Mouse (Mus musculus): Measurements from ENCODE around the gene Mical3. TPM values are rescaled to one million over a fixed set of nuclear protein-coding genes. Genes with fewer than 3 reads are reported as not detected.
A peak's percentile ranks its signal among the peaks of the same experiment; 100 is the strongest.

The Mical3 gene
- total RNA-seq, 2 experiments from 2014 or later = 114 to 124 TPM

DNA sequence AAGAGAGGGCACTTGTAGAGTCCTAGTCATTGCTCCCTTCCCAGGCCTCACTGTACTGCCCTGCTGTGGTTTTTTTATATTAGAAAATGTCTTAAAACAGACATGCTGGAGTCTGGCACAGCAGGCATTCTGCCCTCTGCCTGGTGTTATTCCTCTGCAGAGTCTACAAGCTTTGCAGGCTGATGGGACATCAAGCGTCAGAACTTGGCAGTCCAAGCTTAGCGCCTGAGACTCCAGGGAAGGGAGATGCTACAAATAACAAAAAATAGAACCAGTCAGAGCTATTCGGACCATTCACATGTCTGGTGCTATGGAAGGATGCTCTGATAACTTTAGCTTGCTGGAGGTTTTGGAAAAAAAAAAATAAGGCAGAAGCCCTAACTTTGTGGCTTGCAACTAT is 144.6 kb downstream of the Mical3 start:
- DNase-seq = no peak
- intact Hi-C loops (cut with DNase I) = no loop called here

DNA sequence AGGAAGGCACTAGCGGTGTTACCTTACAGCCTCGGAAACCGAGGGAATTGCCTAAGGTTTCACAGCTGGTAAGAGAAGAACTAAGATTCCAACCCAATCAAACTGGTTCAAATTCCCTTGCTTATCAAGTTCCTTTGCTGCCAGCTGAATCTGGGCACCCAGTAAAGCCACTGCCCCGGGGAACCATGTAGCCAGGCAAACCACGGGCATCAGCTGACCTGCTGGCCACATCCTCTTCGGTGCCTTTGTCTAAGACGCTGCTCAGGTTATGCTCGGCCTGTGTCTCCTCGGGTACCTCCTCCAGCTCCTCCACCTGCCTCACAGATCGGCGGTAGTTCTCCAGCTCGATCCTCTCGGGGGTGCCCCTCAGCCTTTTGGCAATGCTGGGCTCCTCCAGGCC is 148.5 kb downstream of the Mical3 start:
- no peak for DNase-seq
- intact Hi-C loops (cut with DNase I) = no loop called here

DNA sequence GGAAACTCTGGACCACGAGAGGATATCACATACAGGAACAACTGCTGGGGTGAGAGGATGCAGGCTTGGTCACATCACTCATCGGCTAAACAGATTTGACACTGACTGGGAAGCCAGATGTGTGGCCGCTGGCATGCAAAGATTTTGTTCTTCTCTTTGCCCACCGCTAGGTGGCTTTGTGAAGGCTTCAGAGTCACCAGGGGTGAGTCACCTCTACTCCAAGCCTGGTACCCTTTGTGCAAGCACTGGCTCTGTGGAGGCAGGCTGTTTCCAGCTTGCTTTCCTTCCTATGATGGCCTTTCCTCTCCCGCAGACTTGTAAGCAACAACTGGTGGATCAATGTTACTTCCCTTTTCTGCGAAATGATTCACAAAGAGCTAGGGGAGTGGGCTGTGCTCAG is 149.3 kb downstream of the Mical3 start:
- DNase-seq = peak in 1 of 2 experiments; percentile 35
- intact Hi-C loops (cut with DNase I) = no loop called here

GRCm38 (mm10) chr6:120978019-120978621 is 152.7 kb downstream of the Mical3 start:
- intact Hi-C loops (cut with DNase I) = no loop called here
- no peak for DNase-seq

GRCm38 (mm10) chr6:120976991-120977390 is 153.8 kb downstream of the Mical3 start:
- peak in 1 of 2 experiments; percentile 25 for DNase-seq
- intact Hi-C loops (cut with DNase I) = no loop called here

DNA sequence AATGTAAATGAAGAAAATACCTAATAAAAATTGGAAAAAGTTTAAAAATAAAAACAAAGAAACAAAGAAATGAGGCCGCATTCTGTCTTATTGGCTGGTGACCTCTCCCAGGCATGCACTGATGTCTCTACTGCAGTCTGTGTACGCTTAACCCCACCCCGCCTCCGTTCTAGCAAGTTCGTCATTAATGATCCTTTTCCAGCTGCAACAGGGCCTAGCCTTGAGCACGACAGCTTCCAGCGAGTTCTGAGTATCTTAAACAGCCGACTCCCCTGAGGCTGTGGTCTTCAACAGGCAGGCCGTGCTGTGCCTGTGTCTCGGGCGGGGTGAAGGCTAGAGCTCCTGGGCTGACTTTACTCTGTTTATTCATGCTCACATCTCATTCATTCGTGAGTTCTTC is 154.7 kb downstream of the Mical3 start:
- intact Hi-C loops (cut with DNase I) = no loop called here
- DNase-seq = no peak

GRCm38 (mm10) chr6:120971797-120972590 is 158.8 kb downstream of the Mical3 start:
- peak; percentile 83 to 87 for DNase-seq
- intact Hi-C loops (cut with DNase I) = loop anchor here (1.0 to 5.0 kb wide), 3 partner anchors 40 to 206 kb away; partner anchors contain the start of gene Mical3

DNA sequence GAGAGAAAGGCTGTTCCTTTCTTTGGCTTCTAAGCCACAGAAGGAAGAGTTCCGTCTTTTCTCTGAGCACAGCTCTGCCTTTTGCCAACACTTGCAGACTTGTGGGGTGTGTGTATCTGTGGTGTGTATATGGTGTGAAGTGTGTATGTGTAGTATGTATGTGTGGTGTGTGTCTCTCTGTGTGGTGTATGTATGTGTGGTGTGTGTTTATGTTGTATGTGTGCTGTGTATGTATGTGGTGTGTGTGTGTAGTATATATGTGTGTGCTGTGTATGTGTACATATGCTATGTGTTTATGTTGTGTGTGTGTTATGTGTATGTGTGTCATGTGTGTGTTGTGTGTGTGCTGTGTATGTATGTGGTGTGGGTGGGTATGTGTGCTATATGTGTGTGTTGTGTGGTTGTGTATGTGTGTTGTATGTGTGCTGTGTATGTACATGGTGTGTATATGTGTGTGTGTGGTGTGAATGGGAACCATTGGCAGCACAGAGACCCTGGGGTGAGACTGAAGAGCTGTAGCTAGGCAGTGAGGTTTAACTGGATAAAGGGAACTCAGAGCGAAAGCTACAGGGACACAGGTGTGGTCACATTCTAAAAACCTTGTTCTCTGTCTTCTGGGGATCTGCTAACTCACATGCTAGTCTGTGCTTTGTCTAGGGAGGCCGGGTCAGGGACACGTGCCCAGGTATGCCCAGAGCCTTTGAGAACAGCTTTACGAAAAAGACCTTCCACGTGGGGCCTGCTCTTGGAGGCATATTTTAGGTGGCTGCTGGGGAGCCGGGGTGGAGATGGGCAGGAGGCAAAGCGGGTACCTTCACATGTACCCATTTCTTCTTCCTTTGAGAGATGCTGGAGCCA is 159.6 kb downstream of the Mical3 start:
- no peak for DNase-seq
- intact Hi-C loops (cut with DNase I) = loop anchor here (1.0 to 5.0 kb wide), 3 partner anchors 41 to 207 kb away; partner anchors contain the start of gene Mical3

DNA sequence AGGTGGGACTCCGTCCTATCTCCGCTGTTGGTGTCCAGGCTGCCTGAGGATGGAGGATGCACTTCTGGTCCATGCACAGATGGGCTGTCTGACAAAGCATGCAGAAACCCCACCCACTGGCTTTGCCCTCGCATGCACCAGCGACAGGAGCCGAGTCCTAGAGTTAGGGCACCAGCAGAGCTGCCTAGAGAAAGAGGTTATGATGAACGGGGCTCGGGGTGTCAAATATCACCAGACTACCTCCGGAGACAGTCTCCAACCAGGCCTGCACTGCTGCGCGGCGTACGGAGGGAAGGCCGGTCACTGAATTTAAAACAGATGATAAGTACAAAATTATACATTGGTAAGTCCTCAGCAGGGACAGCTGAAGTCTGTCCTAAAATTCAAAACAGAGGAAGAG is 165.0 kb downstream of the Mical3 start:
- no peak for DNase-seq
- intact Hi-C loops (cut with DNase I) = no loop called here

GRCm38 (mm10) chr6:120964179-120964578 is 166.6 kb downstream of the Mical3 start:
- DNase-seq = no peak
- intact Hi-C loops (cut with DNase I) = no loop called here

- intact Hi-C loops (cut with DNase I) = no loop called here
- DNase-seq = no peak
Observed at GRCm38 (mm10) chr6:120960338-120961030, 170.3 kb downstream of the Mical3 start.

DNA sequence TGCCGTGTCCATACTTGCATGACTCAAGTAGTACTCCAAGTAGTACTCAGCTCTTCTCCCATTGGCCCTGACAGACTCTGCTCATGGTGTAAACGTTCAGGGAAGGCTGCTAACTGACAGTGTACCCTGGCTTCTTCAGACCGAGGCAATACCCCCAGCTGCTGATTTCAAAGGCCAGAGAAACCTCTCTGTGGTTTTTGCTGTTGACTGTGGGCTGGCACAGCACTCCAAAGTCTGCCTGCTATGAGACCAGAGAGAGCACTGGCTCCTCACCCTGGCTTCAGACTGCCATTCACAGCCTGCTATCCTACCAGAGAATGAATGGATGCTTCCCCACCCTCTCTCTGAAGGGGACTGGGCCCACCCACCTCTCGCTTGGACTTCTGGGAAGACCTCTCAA is 173.5 kb downstream of the Mical3 start:
- intact Hi-C loops (cut with DNase I) = no loop called here
- no peak for DNase-seq

DNA sequence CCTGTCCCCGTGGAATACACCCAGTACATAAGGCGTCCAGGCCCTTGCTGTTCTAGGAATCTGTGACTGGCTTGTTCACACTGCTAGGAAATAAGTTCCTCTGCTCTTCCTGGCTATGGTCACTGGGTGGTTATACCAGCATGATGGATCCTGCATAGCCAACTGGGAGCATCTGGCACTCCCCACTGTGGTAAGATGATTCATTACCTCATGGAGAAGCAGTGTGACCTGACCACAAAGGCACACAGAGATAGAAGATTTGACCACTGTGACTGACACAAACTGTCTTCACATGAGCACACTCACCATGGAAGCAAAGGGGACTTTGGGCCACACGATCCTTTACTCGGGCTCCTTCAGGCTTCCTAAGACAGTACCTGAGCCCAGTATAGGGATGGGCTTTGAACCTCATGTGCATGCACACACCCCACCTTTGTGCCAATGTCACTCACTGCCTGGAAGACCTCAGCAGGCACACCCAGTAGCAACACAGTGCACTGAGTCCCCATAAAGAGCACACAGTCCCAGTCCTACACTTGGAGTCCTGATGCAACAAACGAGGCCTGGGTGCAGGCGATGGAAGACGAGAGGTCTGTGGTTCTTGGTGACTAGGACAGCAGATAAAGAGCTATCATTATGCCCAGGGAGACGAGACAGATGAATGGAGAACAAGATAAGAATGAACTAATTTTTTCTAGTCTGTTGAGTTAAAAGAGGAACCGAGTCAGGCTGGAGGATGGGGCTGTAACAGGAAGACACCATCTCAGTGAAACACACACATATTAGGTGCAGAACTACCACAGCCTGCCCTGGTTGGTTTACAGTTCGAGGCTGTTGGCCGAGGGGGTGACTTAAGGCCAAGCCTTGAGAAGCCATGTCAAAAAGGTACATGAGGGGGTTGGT is 174.3 kb downstream of the Mical3 start:
- no peak for DNase-seq
- intact Hi-C loops (cut with DNase I) = no loop called here

DNA sequence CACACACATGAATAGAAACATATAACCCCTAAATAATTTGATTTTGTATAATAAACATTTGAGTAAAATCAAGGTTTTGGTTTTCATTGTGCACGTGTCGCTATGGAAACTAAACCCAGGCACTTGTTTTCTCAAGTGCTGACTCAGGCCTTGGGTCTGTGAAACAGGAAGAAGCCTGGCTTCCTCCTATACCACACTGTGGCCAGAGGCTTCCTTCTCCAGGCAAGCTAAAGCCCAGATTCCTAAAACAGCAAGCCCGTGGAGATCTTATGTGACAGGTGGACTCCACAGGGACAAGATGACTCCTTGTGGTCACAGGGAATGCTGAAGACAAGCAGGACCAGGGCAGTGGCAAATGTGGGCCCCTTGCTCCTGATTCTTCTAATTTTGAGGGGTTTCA is 175.6 kb downstream of the Mical3 start:
- intact Hi-C loops (cut with DNase I) = no loop called here
- DNase-seq = no peak

GRCm38 (mm10) chr6:120954241-120954640 is 176.6 kb downstream of the Mical3 start:
- intact Hi-C loops (cut with DNase I) = no loop called here
- DNase-seq = no peak

GRCm38 (mm10) chr6:120952475-120952874 is 178.3 kb downstream of the Mical3 start:
- DNase-seq = no peak
- intact Hi-C loops (cut with DNase I) = no loop called here

DNA sequence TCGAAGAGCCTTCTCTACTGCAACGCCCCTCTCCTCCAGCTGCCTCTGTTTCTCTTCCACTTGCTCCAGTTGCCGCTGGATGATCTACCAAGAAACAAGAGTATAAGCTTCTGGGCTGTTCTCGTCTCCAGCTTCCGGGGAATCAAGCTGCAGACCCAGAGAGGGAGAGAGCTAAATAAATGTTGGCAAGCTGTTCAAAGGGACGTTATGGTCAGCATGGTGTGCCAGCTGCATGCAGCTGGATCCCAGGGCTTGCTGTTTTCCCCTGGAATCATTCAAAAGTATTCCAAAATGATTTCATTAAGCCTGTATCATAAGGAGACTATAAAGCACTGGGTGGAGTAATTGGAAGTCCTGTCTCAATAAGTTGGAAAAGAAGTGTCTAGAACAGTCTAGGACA is 179.5 kb downstream of the Mical3 start:
- intact Hi-C loops (cut with DNase I) = no loop called here
- DNase-seq = peak in 1 of 2 experiments; percentile 26

GRCm38 (mm10) chr6:120945510-120945909 is 185.3 kb downstream of the Mical3 start:
- no peak for DNase-seq
- intact Hi-C loops (cut with DNase I) = no loop called here

DNA sequence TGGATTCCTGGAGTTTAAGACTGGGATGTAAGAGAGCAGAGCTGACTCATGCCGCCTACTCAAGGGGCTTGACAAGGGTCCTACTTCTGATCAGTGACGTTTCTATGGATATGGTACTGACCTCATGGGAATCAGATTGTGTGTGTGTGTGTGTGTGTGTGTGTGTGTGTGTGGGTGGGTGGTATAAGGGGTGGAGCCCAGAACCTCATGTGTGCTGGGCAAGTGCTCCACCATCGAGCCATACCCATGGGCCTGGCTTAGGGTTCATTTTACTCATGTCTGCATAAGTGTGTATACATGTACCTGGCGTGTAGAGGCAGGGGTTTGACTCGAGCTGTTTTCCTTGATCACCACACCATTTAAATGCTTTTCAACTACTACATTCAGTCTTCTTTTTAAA is 186.8 kb downstream of the Mical3 start:
- no peak for DNase-seq
- intact Hi-C loops (cut with DNase I) = no loop called here

All from heart, postnatal 14 days (tissue).